Mouse (Mus musculus) liver, embryonic 12.5 days (tissue): ENCODE data around the gene Unkl. TPM values are rescaled to one million over a fixed set of nuclear protein-coding genes. Genes with fewer than 3 reads are reported as not detected.
A peak's percentile ranks its signal among the peaks of the same experiment; 100 is the strongest.
"Not testable (repeated sequence)": the region's sequence is repeated elsewhere in the genome, so short reads cannot be mapped to it uniquely, and the experiment has no call there.

Experiments
- ATAC-seq: fragments of 200-750 bp; cut with Nextera tagmentation; 2 replicates; pipeline ENCODE4 v1.8.0; 2017; ENCODE audit warnings: moderate number of reproducible peaks, mild to moderate bottlenecking, moderate library complexity
- H3K27ac ChIP-seq: fragments of 300-500 bp; sonication (generic); 2 replicates; pipeline ENCODE4 v1.5.1; 2016; ENCODE audit warnings: mild to moderate bottlenecking
- H3K27me3 ChIP-seq: fragments of 300-500 bp; sonication (generic); replicated peaks from 2 replicates; pipeline ENCODE4 v1.6.1; 2016; ENCODE audit warnings: mild to moderate bottlenecking, moderate library complexity
- H3K36me3 ChIP-seq: fragments of 300-500 bp; sonication (generic); 2 replicates; pipeline ENCODE4 v1.6.1; 2016; ENCODE audit warnings: mild to moderate bottlenecking, moderate library complexity
- H3K4me1 ChIP-seq: fragments of 300-500 bp; sonication (generic); 2 replicates; pipeline ENCODE4 v1.6.1; 2016
- H3K4me2 ChIP-seq: fragments of 300-500 bp; sonication (generic); 2 replicates; pipeline ENCODE4 v1.6.1; 2016; ENCODE audit warnings: mild to moderate bottlenecking, moderate library complexity
- H3K4me3 ChIP-seq: fragments of 300-500 bp; sonication (generic); 2 replicates; pipeline ENCODE4 v1.5.1; 2016; ENCODE audit warnings: mild to moderate bottlenecking, moderate library complexity
- H3K9ac ChIP-seq: fragments of 300-500 bp; sonication (generic); 2 replicates; pipeline ENCODE4 v1.6.1; 2016; ENCODE audit warnings: mild to moderate bottlenecking, moderate library complexity
- H3K9me3 ChIP-seq: fragments of 300-500 bp; sonication (generic); replicated peaks from 2 replicates; pipeline ENCODE4 v1.6.1; 2016; ENCODE audit warnings: mild to moderate bottlenecking, moderate library complexity
- WGBS: fragments of 180-500 bp; shearing (Covaris S2); methylation state at CpG from one replicate; pipeline ENCODE4 v1.1.7; 2016; ENCODE audit not compliant: insufficient replicate concordance; 5-methylcytosine and 5-hydroxymethylcytosine counted together
- polyA plus RNA-seq: library from polyadenylated mRNA; unstranded; fragments of >200 nt; fragmentation: Nextera tagmentation; extraction: Ambion mirVana; gene quantifications from 2 replicates; pipeline ENCODE4 v1.2.1, GENCODE M21; 2016

Unkl gene
- polyA plus RNA-seq, 1 experiment from 2014 or later: 17.7 TPM

DNA sequence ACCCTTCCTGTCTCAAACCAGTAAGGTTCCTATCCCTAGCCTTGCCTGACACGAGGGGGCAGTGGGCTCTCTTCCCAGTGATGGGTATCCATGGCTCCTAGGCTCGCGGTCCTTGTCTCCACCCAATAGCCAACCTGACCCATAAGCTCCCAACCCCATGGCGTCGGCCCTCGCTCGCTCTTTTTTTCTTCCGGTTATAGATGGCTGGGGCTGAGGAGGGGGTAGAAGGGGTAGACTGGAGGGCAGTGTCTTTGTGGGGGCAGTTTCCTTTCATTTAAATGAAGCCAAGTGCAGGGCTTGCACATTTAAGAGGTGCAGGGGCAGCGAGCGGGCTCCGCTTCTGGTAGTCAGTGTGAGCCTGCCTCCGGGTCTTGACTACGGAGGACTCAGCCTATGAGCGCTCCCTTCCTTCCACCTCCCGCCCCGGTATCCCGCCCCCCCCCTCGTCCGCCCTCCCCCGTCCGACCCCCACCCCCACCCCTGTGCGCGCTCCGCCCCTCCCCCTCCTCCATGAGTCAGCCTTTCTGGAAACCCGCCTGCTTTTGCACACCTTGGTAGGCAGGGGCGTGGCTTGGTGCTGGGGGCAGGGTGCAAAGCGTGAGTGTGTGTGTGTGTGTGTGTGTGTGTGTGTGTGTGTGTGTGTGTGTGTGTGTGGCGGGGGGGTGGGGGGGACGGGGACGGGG lies 33.8 kb downstream of the Unkl start:
- under 1% methylated on average over 17 of the region's 30 CpGs for WGBS
- peak overlapping the region; percentile 89 for H3K9ac ChIP-seq
- H3K4me2 ChIP-seq: peak overlapping the region; percentile 89
- H3K4me3 ChIP-seq: peak overlapping the region; percentile 80
- peaks cover 58% of the 10 kb centered on the region for H3K4me1 ChIP-seq
- peak overlapping the region; percentile 99 for H3K27ac ChIP-seq
- H3K36me3 ChIP-seq: peaks cover 35% of the 10 kb centered on the region
- no peaks in the 10 kb centered on the region for H3K9me3 ChIP-seq
- ATAC-seq: peak; percentile 80
- H3K27me3 ChIP-seq: no peaks in the 10 kb centered on the region

DNA sequence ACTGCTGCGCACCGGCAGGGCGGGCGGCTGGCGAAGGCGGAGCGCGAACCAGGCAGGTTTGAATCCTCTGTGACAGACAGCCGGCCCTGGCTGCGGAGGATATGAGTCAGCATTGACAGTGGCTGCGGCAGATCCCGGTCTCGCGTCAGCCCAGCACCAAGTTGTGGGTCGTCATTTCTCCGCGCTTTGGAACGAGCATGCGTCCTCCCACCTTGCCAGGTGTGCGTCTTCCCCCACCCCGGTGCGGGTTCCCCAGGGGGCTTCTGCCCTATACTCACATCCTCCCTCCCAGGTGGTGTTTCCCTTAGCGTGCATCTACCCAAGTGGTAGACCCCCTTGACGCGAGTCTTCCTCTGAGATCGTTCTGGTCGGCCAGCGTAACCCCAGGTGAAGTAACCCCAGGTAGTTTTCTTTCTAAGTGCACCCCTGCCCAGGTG lies 34.3 kb downstream of the Unkl start:
- peak overlapping the region; percentile 99 for H3K27ac ChIP-seq

DNA sequence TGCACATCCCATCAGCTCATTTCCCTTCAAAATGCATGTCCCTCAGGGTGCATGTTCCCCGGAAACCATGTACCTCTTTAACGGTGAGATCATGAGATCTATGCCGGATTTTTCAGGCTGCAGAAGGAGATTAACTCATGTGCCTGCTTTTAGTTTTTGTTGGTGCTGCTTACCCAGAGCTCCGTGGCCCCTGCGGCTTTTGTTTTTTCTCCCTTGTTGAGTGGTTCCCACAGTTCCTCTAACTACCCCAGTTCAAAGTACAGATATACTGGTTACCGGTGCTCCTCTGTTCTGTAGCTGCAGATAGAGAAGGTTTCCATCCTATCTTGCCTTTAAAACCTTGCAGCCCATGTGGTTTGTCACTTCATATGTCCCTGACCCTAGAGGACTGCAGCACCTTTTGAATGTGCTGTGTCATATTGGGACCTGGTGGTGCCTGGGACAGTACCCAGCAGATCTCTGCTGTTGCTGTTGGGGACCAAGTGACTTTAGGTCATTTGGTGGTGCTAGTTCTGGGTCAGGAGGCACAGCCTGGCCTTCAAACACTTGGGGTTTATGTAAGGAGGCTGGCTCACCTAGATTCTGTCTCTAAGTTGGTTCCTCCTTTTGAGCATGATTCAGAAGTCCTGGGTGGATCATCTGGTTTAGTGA lies 34.9 kb downstream of the Unkl start:
- Histone ChIP-seq H3K4me1 (peaks cover 69% of the 10 kb centered on the region), H3K9me3 (no peaks in the 10 kb centered on the region)

More for the DNA sequence above, 34.3 kb downstream of the Unkl start:
- not testable (repeated sequence) for H3K9me3 ChIP-seq, H3K27me3 ChIP-seq
- Histone ChIP-seq H3K9ac (peak overlapping the region; percentile 89), H3K4me1 (peaks cover 64% of the 10 kb centered on the region), H3K4me2 (peak overlapping the region; percentile 89), H3K4me3 (peak overlapping the region; percentile 80), H3K36me3 (peaks cover 36% of the 10 kb centered on the region)
- WGBS: 3% methylated on average over 16 of the region's 28 CpGs
- ATAC-seq: peak; percentile 68

DNA sequence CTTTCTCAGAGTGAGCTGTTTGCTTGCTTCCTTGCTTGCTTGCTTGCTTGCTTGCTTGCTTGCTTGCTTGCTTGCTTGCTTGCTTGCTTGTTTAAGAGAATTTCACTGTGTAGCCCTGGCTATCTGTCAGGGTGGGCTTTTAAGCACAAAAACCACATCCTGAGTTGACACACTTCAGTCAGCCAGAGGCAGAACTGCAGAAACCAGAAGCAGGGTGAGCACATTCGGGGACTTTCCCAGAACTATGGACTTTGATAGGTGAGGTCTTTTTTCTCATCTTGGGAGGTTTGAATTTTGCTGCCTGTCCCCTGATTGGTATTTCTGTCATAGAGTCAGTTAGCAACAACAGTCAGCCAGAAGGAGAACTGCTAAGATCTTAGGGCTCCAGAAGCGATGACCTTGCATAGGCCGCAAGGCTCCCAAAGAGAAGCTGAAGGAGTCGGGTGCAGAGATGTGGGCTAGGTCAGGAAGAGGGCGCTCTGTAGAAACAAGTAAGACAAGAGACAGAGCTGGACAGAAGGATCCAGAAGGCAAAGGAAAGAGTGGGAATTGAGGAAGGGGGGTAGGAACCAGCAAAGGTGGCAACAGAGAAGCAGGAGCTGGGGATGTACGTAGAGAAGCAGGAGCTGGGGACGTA lies 36.5 kb downstream of the Unkl start:
- 56% methylated on average over 7 of the region's 7 CpGs for WGBS
- peaks cover 74% of the 10 kb centered on the region for H3K4me1 ChIP-seq
- no peak for ATAC-seq
- no peaks in the 10 kb centered on the region for H3K27me3 ChIP-seq
- H3K9ac ChIP-seq: peak overlapping the region; percentile 89
- peak overlapping the region; percentile 80 for H3K4me3 ChIP-seq
- H3K27ac ChIP-seq: peak overlapping the region; percentile 99
- peaks cover 40% of the 10 kb centered on the region for H3K36me3 ChIP-seq
- peak overlapping the region; percentile 89 for H3K4me2 ChIP-seq
- no peaks in the 10 kb centered on the region for H3K9me3 ChIP-seq

More for the DNA sequence above, 34.9 kb downstream of the Unkl start:
- peak overlapping the region; percentile 99 for H3K27ac ChIP-seq
- peak; percentile 64 for ATAC-seq
- H3K9ac ChIP-seq: peak overlapping the region; percentile 89
- peaks cover 36% of the 10 kb centered on the region for H3K36me3 ChIP-seq
- WGBS: 8% methylated on average over 6 of the region's 6 CpGs
- no peaks in the 10 kb centered on the region for H3K27me3 ChIP-seq
- peak overlapping the region; percentile 80 for H3K4me3 ChIP-seq
- H3K4me2 ChIP-seq: peak overlapping the region; percentile 89

DNA sequence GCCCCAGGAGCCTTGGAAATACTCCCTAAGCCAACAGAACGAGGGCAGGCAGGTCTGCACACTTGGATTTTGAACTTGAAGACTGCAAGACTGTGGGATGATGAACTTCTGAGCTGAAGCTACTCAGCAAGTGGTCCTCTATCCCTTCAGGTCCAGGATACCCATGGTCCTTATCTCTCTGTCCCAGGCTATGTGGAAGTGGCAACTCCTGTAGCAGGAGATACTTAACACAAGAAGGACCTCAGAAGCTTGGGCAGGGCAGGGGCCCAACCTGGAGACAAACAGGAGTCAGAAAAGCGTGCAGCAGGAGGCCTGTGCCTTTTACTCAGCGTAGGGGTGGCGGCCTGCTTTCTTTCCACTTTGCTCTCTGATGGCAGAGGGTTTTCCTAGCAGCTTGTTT lies 37.5 kb downstream of the Unkl start:
- 26% methylated on average over 4 of the region's 4 CpGs for WGBS

DNA sequence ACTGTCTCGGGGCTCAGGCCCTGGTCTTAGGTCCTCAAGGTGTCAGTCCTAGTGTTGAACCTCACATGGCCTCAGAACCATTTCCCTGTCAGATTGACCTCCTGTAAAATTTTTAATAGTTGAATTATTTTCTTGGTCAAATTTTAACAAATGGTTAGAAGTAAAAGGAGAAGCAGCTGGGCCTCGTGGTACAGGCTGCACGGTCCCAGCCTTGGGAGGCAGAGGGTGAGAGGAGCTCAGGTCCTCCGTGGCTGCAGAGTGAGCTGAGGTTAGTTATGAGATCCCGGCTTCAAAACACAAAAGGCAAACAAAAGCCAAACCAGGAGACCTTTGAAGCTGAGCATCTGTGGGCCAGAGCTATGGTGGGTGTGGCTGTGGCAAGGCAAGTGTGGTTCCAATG lies 39.8 kb downstream of the Unkl start:
- 91% methylated on average over 5 of the region's 5 CpGs for WGBS

More for the DNA sequence above, 37.5 kb downstream of the Unkl start:
- peaks cover 50% of the 10 kb centered on the region for H3K36me3 ChIP-seq
- peak overlapping the region; percentile 80 for H3K4me3 ChIP-seq
- H3K9ac ChIP-seq: peak overlapping the region; percentile 89
- peak; percentile 76 for ATAC-seq
- peaks cover 69% of the 10 kb centered on the region for H3K4me1 ChIP-seq
- H3K4me2 ChIP-seq: peak overlapping the region; percentile 89
- peak overlapping the region; percentile 99 for H3K27ac ChIP-seq
- H3K9me3 ChIP-seq: no peaks in the 10 kb centered on the region
- H3K27me3 ChIP-seq: no peaks in the 10 kb centered on the region

DNA sequence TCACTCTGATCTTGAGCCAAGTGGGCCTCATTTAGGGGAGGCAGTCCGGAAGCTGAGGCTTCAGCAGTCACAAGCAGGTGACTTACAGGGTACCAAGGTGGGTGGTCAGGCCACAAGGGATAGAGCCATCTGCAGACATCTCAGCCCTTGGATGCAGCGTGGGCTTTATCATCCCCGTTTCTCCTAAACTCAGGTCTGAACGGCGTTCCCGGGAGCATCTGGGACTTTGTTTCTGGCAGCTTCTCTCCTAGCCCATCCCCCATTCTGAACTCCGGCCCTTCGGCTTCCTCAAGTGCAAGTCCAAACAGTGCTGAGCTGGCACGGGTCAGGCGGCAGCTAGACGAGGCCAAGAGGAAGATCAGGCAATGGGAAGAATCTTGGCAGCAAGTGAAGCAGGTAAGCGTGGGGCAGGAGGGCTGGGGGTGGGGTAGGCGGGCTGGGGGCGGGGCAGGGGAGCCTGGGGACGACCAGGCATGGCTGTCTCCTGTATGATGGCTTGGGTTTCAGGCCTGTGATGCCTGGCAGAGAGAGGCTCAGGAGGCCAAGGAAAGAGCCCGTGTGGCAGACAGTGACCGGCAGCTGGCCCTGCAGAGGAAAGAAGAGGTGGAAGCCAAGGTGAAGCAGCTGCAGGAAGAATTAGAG lies 41.9 kb downstream of the Unkl start:
- H3K4me3 ChIP-seq, H3K4me2 ChIP-seq, ATAC-seq, H3K9me3 ChIP-seq, H3K9ac ChIP-seq, H3K27ac ChIP-seq, H3K27me3 ChIP-seq: not testable (repeated sequence)
- Histone ChIP-seq H3K4me1 (peaks cover 37% of the 10 kb centered on the region), H3K36me3 (peaks cover 69% of the 10 kb centered on the region)
- WGBS: 75% methylated on average over 17 of the region's 17 CpGs

More for the DNA sequence above, 39.8 kb downstream of the Unkl start:
- Histone ChIP-seq H3K27me3 (no peaks in the 10 kb centered on the region), H3K27ac (peak overlapping the region; percentile 99; the same call in 1 of the 2 replicates), H3K9ac (no peak overlapping the region; the same call in 1 of the 2 replicates), H3K4me2 (peak overlapping the region; percentile 89), H3K4me1 (peaks cover 57% of the 10 kb centered on the region), H3K9me3 (no peaks in the 10 kb centered on the region), H3K4me3 (no peak overlapping the region), H3K36me3 (peaks cover 60% of the 10 kb centered on the region)
- ATAC-seq: no peak

DNA sequence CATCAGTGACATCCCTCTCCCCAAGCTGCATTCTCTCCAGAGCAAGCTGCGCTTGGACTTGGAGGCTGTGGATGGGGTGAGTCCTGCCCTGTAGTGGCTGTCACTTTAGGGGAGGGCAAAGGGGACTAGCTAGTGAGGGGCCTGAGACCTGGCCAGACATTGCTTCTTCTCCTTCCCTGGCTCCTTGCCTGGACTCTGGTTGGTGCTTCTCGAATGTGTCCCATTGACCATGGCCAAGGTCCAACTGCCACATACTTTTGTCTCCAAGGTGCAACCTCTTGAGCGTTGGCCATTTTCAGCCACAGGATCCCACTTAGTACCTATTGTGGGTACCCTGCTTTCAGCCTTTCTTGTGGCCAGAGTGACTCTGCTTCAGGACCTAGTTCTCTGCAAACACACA lies 42.5 kb downstream of the Unkl start:
- no peaks in the 10 kb centered on the region for H3K9me3 ChIP-seq
- no peak overlapping the region for H3K27ac ChIP-seq
- H3K4me1 ChIP-seq: peaks cover 31% of the 10 kb centered on the region
- H3K36me3 ChIP-seq: peaks cover 75% of the 10 kb centered on the region
- no peak overlapping the region for H3K9ac ChIP-seq
- H3K27me3 ChIP-seq: no peaks in the 10 kb centered on the region
- no peak overlapping the region for H3K4me2 ChIP-seq
- 95% methylated on average over 3 of the region's 3 CpGs for WGBS
- no peak overlapping the region for H3K4me3 ChIP-seq
- no peak for ATAC-seq

DNA sequence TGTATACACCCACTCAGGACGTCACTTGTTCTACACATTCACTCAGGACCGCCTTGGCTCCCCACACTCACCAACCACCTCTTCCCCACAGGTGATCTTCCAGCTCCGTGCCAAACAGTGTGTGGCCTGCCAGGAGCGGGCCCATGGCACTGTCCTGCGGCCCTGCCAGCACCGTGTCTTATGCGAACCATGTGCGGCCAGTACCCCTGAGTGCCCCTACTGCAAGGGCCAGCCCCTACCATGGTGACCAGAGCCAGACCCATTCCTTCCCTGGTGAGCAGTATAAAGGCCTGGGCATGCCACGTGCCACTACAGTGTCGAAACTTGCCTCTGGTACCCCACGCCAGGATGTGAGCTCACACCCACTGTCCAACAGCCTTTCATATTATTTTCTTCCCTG lies 43.4 kb downstream of the Unkl start:
- WGBS: 90% methylated on average over 7 of the region's 11 CpGs
- not testable (repeated sequence) for H3K4me2 ChIP-seq, H3K27me3 ChIP-seq, H3K9me3 ChIP-seq, ATAC-seq, H3K9ac ChIP-seq, H3K27ac ChIP-seq, H3K4me3 ChIP-seq
- H3K36me3 ChIP-seq: peaks cover 73% of the 10 kb centered on the region
- peaks cover 22% of the 10 kb centered on the region for H3K4me1 ChIP-seq

DNA sequence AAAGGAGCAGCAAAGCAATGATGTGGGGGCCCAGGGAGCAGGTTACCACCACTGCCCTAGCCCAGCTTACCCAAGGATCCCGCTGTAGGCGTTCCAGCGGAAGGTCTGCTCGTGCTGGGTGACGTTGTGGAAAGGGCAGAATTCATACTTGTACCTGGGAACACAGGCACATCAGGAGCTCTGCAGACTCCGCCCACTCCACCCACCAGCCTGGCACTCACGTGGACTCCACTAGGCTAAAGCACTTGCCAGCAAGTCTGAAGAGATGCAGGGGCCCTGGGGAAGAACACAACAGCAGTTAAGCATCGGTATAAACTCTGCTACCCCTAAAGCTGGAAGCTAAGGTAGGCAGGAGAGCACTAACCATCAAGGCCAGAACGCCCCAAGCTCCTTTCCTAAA lies 47.4 kb downstream of the Unkl start:
- H3K4me3 ChIP-seq: no peak overlapping the region
- H3K4me1 ChIP-seq: peaks cover 12% of the 10 kb centered on the region
- no peak overlapping the region for H3K4me2 ChIP-seq
- H3K36me3 ChIP-seq: peaks cover 33% of the 10 kb centered on the region
- no peaks in the 10 kb centered on the region for H3K9me3 ChIP-seq
- no peak overlapping the region for H3K9ac ChIP-seq
- no peak overlapping the region for H3K27ac ChIP-seq
- 82% methylated on average over 9 of the region's 9 CpGs for WGBS
- no peak for ATAC-seq
- no peaks in the 10 kb centered on the region for H3K27me3 ChIP-seq

DNA sequence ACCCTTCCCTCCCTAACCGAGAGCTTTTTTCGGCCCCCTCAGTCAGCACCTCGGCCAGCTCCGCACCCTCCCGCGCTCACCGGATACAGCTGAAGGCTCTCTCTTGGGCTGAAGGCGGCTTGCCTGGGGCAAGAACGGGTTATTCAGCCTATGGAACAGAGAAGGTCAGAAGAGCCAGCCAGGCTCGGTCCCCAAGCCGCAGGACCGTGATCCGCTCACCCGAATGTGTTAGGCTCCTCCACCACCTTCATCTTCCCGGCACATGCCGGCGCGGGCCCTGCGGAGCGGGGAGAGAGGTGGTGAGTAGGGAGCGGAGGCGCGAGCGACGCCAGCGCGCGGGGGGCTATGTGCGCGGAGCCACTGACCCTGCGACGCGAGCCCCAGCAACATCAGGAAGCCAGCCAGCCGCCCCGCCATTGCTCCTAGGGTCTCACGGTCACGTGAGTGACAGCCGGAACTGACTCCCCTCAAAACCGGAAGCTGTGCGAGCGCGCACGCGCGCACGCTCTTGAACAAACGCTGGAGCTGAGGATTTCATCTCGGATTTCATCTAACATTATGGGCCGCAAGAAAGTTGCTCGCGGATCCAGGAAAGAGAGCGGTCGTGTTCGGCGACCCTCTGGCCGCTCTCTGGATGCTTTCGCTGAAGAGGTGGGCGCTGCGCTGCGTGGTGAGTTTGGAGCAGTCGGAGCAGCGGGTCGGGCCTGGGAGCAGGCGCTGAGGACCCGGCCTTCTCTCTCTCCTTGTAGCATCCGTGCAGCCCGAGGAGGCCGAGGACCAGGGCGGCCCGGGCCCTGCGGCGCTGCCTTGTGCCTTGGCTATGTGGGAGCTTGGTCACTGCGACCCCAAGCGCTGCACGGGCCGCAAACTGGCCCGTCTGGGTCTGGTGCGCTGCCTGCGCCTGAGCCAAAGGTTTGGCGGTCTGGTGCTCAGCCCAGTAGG lies 51.8 kb downstream of the Unkl start, which contains the start of the genes Gnptg and Tsr3:
TSS of gene Gnptg (minus strand) at position 430 of the 942 bp plus-strand sequence.
TSS of gene Tsr3 (plus strand) at position 476 of the 942 bp plus-strand sequence.
- Histone ChIP-seq H3K36me3 (peaks cover 50% of the 10 kb centered on the region), H3K9ac (peak within 1 kb of the TSS; percentile 80), H3K4me3 (peak within 1 kb of the TSS; percentile 96), H3K9me3 (no peaks in the 10 kb centered on the region), H3K27ac (peak within 1 kb of the TSS; percentile 72), H3K27me3 (no peaks in the 10 kb centered on the region), H3K4me2 (peak within 1 kb of the TSS; percentile 96), H3K4me1 (peaks cover 24% of the 10 kb centered on the region)
- peak; percentile 82 for ATAC-seq
- WGBS: under 1% methylated on average over 80 of the region's 80 CpGs
